Mouse (Mus musculus): ENCODE data around the gene Tle2.

DNA sequence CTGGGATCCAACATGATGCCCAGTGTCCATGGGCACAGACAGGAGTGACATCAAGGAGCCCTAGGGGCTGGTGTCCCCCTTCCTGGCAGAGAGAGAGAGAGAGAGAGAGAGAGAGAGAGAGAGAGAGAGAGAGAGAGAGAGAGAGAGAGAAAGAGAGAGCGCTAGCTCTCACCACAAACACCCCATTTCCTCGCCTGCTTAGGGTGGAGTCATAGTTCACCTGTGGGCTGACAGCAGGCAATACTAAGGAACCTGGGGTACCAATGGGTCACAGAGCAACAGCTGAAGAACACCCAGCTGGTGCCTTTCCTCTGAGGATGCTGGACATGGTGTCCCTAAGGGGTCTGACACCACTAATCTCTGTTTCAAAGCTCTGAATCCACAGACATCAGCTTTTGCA is 36.9 kb upstream of the Tle2 start:
- TF ChIP-seq CTCF (conservative IDR thresholded peaks at IDR 0.05; ENCODE audit: insufficient read depth, insufficient read length, low read depth, low read length) = no peak
- no peak for TF ChIP-seq POLR2A (IDR thresholded peaks at IDR 0.05; ENCODE audit: low read depth, low read length)
